In the genomic region with DNA sequence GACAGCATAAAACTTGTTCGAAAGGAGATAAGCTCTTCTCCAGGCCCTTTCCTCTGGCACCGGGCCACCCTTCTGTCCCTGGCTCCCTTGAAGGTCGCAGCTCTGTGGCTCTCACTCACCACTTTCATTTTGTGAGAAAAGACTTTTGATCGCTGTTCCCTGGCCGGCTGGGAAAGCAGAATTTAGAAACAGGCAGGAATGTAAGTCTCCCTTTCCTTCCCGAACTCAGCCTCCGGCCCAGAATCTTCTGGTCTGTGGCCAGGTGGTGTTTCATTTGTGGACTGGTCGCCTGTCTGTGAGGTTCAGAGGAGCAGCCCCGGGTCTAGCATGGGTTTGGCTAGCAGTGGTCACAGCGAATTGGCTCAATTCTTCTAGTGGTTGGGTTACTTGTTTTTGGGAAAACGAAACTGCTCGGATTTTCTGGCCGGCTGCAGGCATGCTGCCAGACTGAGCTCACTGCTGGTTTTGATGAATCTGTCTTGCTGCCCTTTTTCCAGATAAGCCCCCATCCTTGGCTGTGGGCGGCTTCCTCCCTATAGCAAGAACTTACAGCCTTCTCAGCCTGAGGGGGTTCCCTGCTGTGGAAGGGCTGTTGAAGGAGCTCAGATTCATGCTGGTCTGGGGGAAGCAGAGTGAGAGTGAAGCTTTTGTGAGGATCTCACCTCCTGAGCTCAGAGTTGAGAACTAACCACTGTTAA, we compare ENCODE assay signal across 8 mouse cellular contexts. TPM values are rescaled to one million over a fixed set of nuclear protein-coding genes. Genes with fewer than 3 reads are reported as not detected.
A peak's percentile ranks its signal among the peaks of the same experiment; 100 is the strongest.
DNase-seq lines count a peak whose midpoint lies in the region; ATAC-seq and TF ChIP-seq lines count a peak whose summit lies in the region.

A gene (minus strand): TSS at position 362 of the 698 bp plus-strand sequence.

- no peak for ATAC-seq in forebrain, embryonic 12.5 days (ENCODE audit: low FRiP score)
- peak; percentile 45; the same call in 1 of the 2 replicates for ATAC-seq in lung, embryonic 16.5 days (ENCODE audit: low read depth)

- H3K9ac ChIP-seq in MEL (ENCODE audit: control insufficient read depth, low read depth, low read length, poor library complexity, severe bottlenecking): peak within 1 kb of the TSS; percentile 53
- H3K9ac ChIP-seq in forebrain, embryonic 12.5 days: peak within 1 kb of the TSS; percentile 53
- peak within 1 kb of the TSS; percentile 73 for H3K9ac ChIP-seq in lung, embryonic 16.5 days (ENCODE audit: low read length)

- intact Hi-C loops in heart, postnatal 25 days (cut with DNase I): no loop called here

- H3K36me3 ChIP-seq in MEL (ENCODE audit: control insufficient read depth in 1 of 2, insufficient read depth in 2 of 2, low read length in 2 of 2): peaks cover 0 to 3% of the 10 kb centered on the region in 2 experiments; a peak in 2 of 4 replicates
- no peaks in the 10 kb centered on the region for H3K36me3 ChIP-seq in forebrain, embryonic 12.5 days (replicated peaks)
- peaks cover 2% of the 10 kb centered on the region; the same call in 1 of the 2 replicates for H3K36me3 ChIP-seq in lung, embryonic 16.5 days (ENCODE audit: control insufficient read depth, insufficient read depth, low read length)

- peak in 1 of 2 experiments; percentile 15; a peak in 1 of 4 replicates for TF ChIP-seq EP300 in MEL (IDR thresholded peaks at IDR 0.05; ENCODE audit: low read depth in 1 of 2, low read length in 2 of 2)

- no peaks in the 10 kb centered on the region for H3K27me3 ChIP-seq in MEL (ENCODE audit: control insufficient read depth in 1 of 2, insufficient read depth in 2 of 2, low read length in 2 of 2)
- H3K27me3 ChIP-seq in forebrain, embryonic 12.5 days: peaks cover 10% of the 10 kb centered on the region
- no peaks in the 10 kb centered on the region for H3K27me3 ChIP-seq in lung, embryonic 16.5 days (ENCODE audit: control insufficient read depth, insufficient read depth, low read depth, low read length)

- 0 out of 2 replicates have a peak within 1 kb of the TSS, but pooled peaks have one; percentile 6 for H3K27ac ChIP-seq in MEL (ENCODE audit: control insufficient read depth, low read depth, low read length)
- H3K27ac ChIP-seq in forebrain, embryonic 12.5 days: no peak within 1 kb of the TSS
- peak within 1 kb of the TSS; percentile 82 for H3K27ac ChIP-seq in lung, embryonic 16.5 days (ENCODE audit: low read length)
- H3K27ac ChIP-seq in olfactory bulb, adult 2 months (ENCODE audit: insufficient read depth, low read depth, low read length): no peak within 1 kb of the TSS

- TF ChIP-seq POLR2A in MEL (IDR thresholded peaks at IDR 0.05; ENCODE audit: control insufficient read depth in 1 of 2, insufficient read depth in 1 of 2, low read depth in 1 of 2, low read length in 2 of 2, poor library complexity in 1 of 2): no peak
- TF ChIP-seq POLR2A in olfactory bulb, adult 2 months (IDR thresholded peaks at IDR 0.05; ENCODE audit: insufficient read depth, low read depth, low read length): no peak

- TF ChIP-seq RAD21 in MEL (IDR thresholded peaks at IDR 0.05; ENCODE audit: low read depth, low read length): no peak

- H3K79me2 ChIP-seq in MEL (ENCODE audit: control insufficient read depth, insufficient read depth, low read length, poor library complexity): no peaks in the 10 kb centered on the region

- H3K4me1 ChIP-seq in MEL (ENCODE audit: control insufficient read depth in 1 of 2, insufficient read depth in 2 of 2, low read length in 2 of 2): 0 out of 4 replicates have a peak, but pooled peaks cover 0 to 3% of the 10 kb centered on the region in 2 experiments
- peaks cover 12% of the 10 kb centered on the region for H3K4me1 ChIP-seq in forebrain, embryonic 12.5 days
- H3K4me1 ChIP-seq in lung, embryonic 16.5 days (replicated peaks; ENCODE audit: control insufficient read depth, insufficient read depth, low read length): peaks cover 13% of the 10 kb centered on the region
- peaks cover 10% of the 10 kb centered on the region; the same call in 1 of the 2 replicates for H3K4me1 ChIP-seq in olfactory bulb, adult 2 months (ENCODE audit: control insufficient read depth, insufficient read depth, low read length)

- H3K4me2 ChIP-seq in forebrain, embryonic 12.5 days: peak within 1 kb of the TSS; percentile 62
- peak within 1 kb of the TSS; percentile 92 for H3K4me2 ChIP-seq in lung, embryonic 16.5 days (ENCODE audit: low read depth, low read length)

- peak; percentile 85 for DNase-seq in MEL (ENCODE audit: low read depth, low spot score)
- peak; percentile 89 to 91 for DNase-seq in adrenal gland, postnatal 36 days
- peak; percentile 16 for DNase-seq in heart, postnatal 25 days (ENCODE audit: low spot score)
- DNase-seq in kidney, postnatal 4 days: peak; percentile 65 to 70
- peak; percentile 35 to 64 for DNase-seq in urinary bladder, postnatal 4 days (ENCODE audit: low spot score in 2 of 2)

- 10% methylated on average over 14 of the region's 14 CpGs for WGBS in forebrain, embryonic 12.5 days
- WGBS in lung, embryonic 16.5 days: under 1% methylated on average over 14 of the region's 14 CpGs
- WGBS in olfactory bulb, adult 2 months: 3% methylated on average over 14 of the region's 14 CpGs

- no peak for TF ChIP-seq CTCF in MEL (IDR thresholded peaks at IDR 0.05 in 2 of 3, conservative IDR thresholded peaks at IDR 0.05 in 1 of 3; ENCODE audit: control insufficient read depth in 1 of 3, insufficient read depth in 1 of 3, low read depth in 2 of 3, low read length in 3 of 3, poor library complexity in 1 of 3, severe bottlenecking in 1 of 3)
- no peak for TF ChIP-seq CTCF in olfactory bulb, adult 2 months (IDR thresholded peaks at IDR 0.05; ENCODE audit: insufficient read depth, low read depth, low read length)

- peak within 1 kb of the TSS; percentile 72 to 82 for H3K4me3 ChIP-seq in MEL (ENCODE audit: control insufficient read depth in 1 of 2, insufficient read depth in 1 of 2, low read depth in 2 of 2, low read length in 2 of 2)
- H3K4me3 ChIP-seq in forebrain, embryonic 12.5 days (replicated peaks): peak within 1 kb of the TSS; percentile 37
- H3K4me3 ChIP-seq in lung, embryonic 16.5 days (ENCODE audit: low read length): peak within 1 kb of the TSS; percentile 67
- H3K4me3 ChIP-seq in olfactory bulb, adult 2 months (ENCODE audit: insufficient read depth, low read depth, low read length): peak within 1 kb of the TSS; percentile 45

- H3K9me3 ChIP-seq in MEL (replicated peaks; ENCODE audit: insufficient read depth, low read length): no peaks in the 10 kb centered on the region
- no peaks in the 10 kb centered on the region for H3K9me3 ChIP-seq in forebrain, embryonic 12.5 days
- H3K9me3 ChIP-seq in lung, embryonic 16.5 days (ENCODE audit: control insufficient read depth, low read length): no peaks in the 10 kb centered on the region

TF ChIP-seq in MEL, 35 proteins besides CTCF, POLR2A, EP300 and RAD21:
- TF ChIP-seq MYC (IDR thresholded peaks at IDR 0.05; ENCODE audit: low read depth, low read length) (0 out of 2 replicates have a peak, but pooled peaks have one; percentile 18), ZKSCAN1 (IDR thresholded peaks at IDR 0.05; ENCODE audit: low read depth, low read length) (no peak), GATA1 (IDR thresholded peaks at IDR 0.05; ENCODE audit: low read depth, low read length) (peak; percentile 45; the same call in 1 of the 2 replicates), KAT2A (conservative IDR thresholded peaks at IDR 0.05; ENCODE audit: low read depth, low read length) (no peak), RCOR1 (IDR thresholded peaks at IDR 0.05; ENCODE audit: low read depth, low read length) (peak; percentile 80), MAX (IDR thresholded peaks at IDR 0.05; ENCODE audit: low read length) (no peak), NELFE (IDR thresholded peaks at IDR 0.05; ENCODE audit: low read depth, low read length) (0 out of 2 replicates have a peak, but pooled peaks have one; percentile 13), SIN3A (IDR thresholded peaks at IDR 0.05; ENCODE audit: low read length) (peak; percentile 40), ETS1 (IDR thresholded peaks at IDR 0.05; ENCODE audit: low read depth, low read length) (peak; percentile 14; the same call in 1 of the 2 replicates)

RNA-seq across cellular contexts. Expression of the gene that starts here (rescaled TPM):
- total RNA-seq in MEL (2012; rRNA removed): 2.0 and 3.5 TPM in 2 replicates
- 1 to 10 TPM in 1 of 2 experiments, not detected in 1; 3.7 TPM for polyA plus RNA-seq in MEL (2012; ENCODE audit: insufficient read depth in 1 of 2, insufficient read length in 2 of 2, low read depth in 1 of 2, low replicate concordance in 2 of 2, missing spikeins in 1 of 2)
- 10 to 100 TPM in 1 of 2 experiments, 1 to 10 TPM in 1; 8.1 to 11.2 TPM for total RNA-seq in adrenal gland, postnatal 36 days (2021)
- polyA plus RNA-seq in forebrain, embryonic 12.5 days (2016; fragmentation: Nextera tagmentation; extraction: Ambion mirVana): 12.6 and 13.4 TPM in 2 replicates
- 1 to 10 TPM; 1.1 to 1.5 TPM for total RNA-seq in heart, postnatal 25 days (2021)
- polyA plus RNA-seq in lung, embryonic 16.5 days (2015; fragmentation: Nextera tagmentation; extraction: Ambion mirVana): 29.3 and 33.9 TPM in 2 replicates
- not detected in 2 replicates for polyA plus RNA-seq in olfactory bulb, adult 2 months (2012; ENCODE audit: insufficient read depth, insufficient read length, low replicate concordance, missing spikeins)

Comparison
In these comparisons a context has a peak if more than half of its experiments do, and no peak if none do; other contexts are left out.
1. DNase-seq: peak in every context shown above with its lines; median percentile 90 in adrenal gland, postnatal 36 days; 85 in MEL; 68 in kidney, postnatal 4 days; 50 in urinary bladder, postnatal 4 days; 16 in heart, postnatal 25 days.
2. H3K27ac ChIP-seq: peak in MEL (single experiment) and lung, embryonic 16.5 days (single experiment); none in forebrain, embryonic 12.5 days (single experiment) and olfactory bulb, adult 2 months (single experiment).
3. Peak in every context shown above with its lines, with median percentiles within 50 percentile points of each other: H3K4me3 ChIP-seq and H3K9ac ChIP-seq.